Mouse (Mus musculus) ES-Bruce4 (cell line): ENCODE measurements at regions not wholly inside any gene's neighbourhood (a gene's known extent, or its start where the extent isn't known, plus 50 kb on each side); places are given as distances from the start of the nearest gene placed in this dataset.

ENCODE experiments used
- H3K27ac ChIP-seq: 2 replicates; pipeline ENCODE4 v1.5.1; 2012; ENCODE audit warnings: low read length, inconsistent platforms; ENCODE audit not compliant: insufficient read depth
- H3K27me3 ChIP-seq: 2 replicates; pipeline ENCODE4 v1.6.1; 2012; ENCODE audit warnings: mild to moderate bottlenecking, low read length, inconsistent platforms; ENCODE audit not compliant: control insufficient read depth, poor library complexity, insufficient read depth, severe bottlenecking
- H3K36me3 ChIP-seq: 2 replicates; pipeline ENCODE4 v1.6.1; 2012; ENCODE audit warnings: inconsistent platforms, mild to moderate bottlenecking, low read length, moderate library complexity; ENCODE audit not compliant: control insufficient read depth, poor library complexity, insufficient read depth, severe bottlenecking
- H3K4me1 ChIP-seq: one replicate; pipeline ENCODE4 v1.8.1; 2011; ENCODE audit warnings: low read length; ENCODE audit not compliant: control insufficient read depth, insufficient read depth
- H3K4me3 ChIP-seq: 2 replicates; pipeline ENCODE4 v1.5.1; 2011; ENCODE audit warnings: low read depth, mild to moderate bottlenecking, low read length
- H3K9ac ChIP-seq: 2 replicates; pipeline ENCODE4 v1.6.1; 2012; ENCODE audit warnings: low read depth, mild to moderate bottlenecking, inconsistent platforms; ENCODE audit not compliant: poor library complexity, severe bottlenecking
- H3K9me3 ChIP-seq: replicated peaks from 2 replicates; pipeline ENCODE4 v1.6.1; 2012; ENCODE audit warnings: mild to moderate bottlenecking, low read length, inconsistent platforms; ENCODE audit not compliant: control insufficient read depth, poor library complexity, insufficient read depth, severe bottlenecking
- CTCF ChIP-seq: IDR thresholded peaks from one replicate; pipeline ENCODE4 v1.8.1; 2011; ENCODE audit warnings: low read depth, low read length
- EP300 ChIP-seq: IDR thresholded peaks from 2 replicates; pipeline ENCODE4 v1.6.1; 2011; ENCODE audit warnings: low read depth, low read length; ENCODE audit not compliant: insufficient read depth
- POLR2A ChIP-seq: IDR thresholded peaks from one replicate; pipeline ENCODE4 v1.8.1; 2011; ENCODE audit warnings: low read length; ENCODE audit not compliant: insufficient read depth

GRCm38 (mm10) chr6:31995977-31996376, 54.1 kb upstream of the 1700012A03Rik start:
- no peaks in the 10 kb centered on the region for H3K27me3 ChIP-seq
- no peaks in the 10 kb centered on the region for H3K4me1 ChIP-seq
- no peaks in the 10 kb centered on the region for H3K9me3 ChIP-seq
- no peaks in the 10 kb centered on the region for H3K36me3 ChIP-seq
- no peak overlapping the region for H3K4me3 ChIP-seq
- H3K27ac ChIP-seq, result no peak overlapping the region
- no peak for TF ChIP-seq POLR2A
- H3K9ac ChIP-seq, result no peak overlapping the region

DNA sequence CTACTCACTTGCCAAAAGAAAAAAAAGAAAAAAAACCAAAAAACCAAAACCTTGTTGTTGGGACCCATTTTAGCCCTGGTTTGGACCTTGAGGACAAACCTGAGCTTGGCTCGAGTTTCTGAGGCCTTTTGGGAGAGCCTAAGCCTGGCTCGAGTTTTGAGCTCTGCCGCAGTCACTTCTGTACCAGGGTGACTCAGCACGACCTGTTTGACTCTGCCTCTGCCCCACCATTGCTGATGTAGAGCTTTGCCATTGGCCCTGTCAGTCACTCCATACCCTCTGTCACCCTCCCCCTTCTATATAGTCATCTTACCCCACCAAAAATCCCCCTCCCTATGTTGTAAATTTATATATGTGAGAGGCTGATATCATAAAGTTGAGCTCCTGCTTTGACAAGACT, 54.8 kb upstream of the 1700012A03Rik start:
- TF ChIP-seq CTCF, result no peak
- TF ChIP-seq EP300, result no peak
- no peak for TF ChIP-seq POLR2A
- Histone ChIP-seq H3K4me3 (no peak overlapping the region), H3K4me1 (no peaks in the 10 kb centered on the region), H3K27me3 (no peaks in the 10 kb centered on the region), H3K27ac (no peak overlapping the region), H3K9me3 (no peaks in the 10 kb centered on the region), H3K36me3 (no peaks in the 10 kb centered on the region), H3K9ac (no peak overlapping the region)

GRCm38 (mm10) chr6:31985698-31986097, 64.3 kb upstream of the 1700012A03Rik start:
- Histone ChIP-seq H3K9me3 (no peaks in the 10 kb centered on the region), H3K27me3 (no peaks in the 10 kb centered on the region), H3K4me1 (no peaks in the 10 kb centered on the region), H3K36me3 (no peaks in the 10 kb centered on the region), H3K9ac (no peak overlapping the region), H3K27ac (no peak overlapping the region), H3K4me3 (no peak overlapping the region)
- TF ChIP-seq EP300 (no peak), POLR2A (no peak), CTCF (no peak)

DNA sequence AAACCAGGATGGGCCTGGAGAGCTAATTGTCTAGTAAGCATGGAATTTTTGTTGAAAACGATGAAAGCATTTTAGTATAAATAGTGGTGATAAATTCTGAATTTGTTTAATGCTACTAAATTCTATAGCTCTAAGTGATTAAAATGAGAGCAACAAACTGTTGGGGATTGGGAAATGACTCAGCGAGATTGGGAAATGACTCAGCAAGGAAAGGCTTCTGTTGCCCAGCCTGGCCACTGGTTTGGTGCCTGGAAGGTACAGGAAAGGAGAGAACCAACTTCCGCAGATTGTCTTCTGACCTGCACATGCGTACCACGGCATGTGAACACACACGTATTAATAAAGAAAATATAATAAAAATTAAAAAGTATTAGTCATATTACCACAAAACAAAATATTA, 73.3 kb upstream of the 1700012A03Rik start:
- no peak overlapping the region for H3K4me3 ChIP-seq
- H3K27me3 ChIP-seq, result no peaks in the 10 kb centered on the region
- H3K36me3 ChIP-seq, result no peaks in the 10 kb centered on the region
- H3K4me1 ChIP-seq, result no peaks in the 10 kb centered on the region
- no peak overlapping the region for H3K27ac ChIP-seq
- peaks cover 3% of the 10 kb centered on the region; the same call in 1 of the 2 replicates for H3K9me3 ChIP-seq
- no peak for TF ChIP-seq CTCF
- no peak overlapping the region for H3K9ac ChIP-seq

- H3K9me3 ChIP-seq, result no peaks in the 10 kb centered on the region
- no peaks in the 10 kb centered on the region for H3K27me3 ChIP-seq
- no peak overlapping the region for H3K9ac ChIP-seq
- peaks cover 3% of the 10 kb centered on the region for H3K4me1 ChIP-seq
- no peaks in the 10 kb centered on the region for H3K36me3 ChIP-seq
- H3K4me3 ChIP-seq, result no peak overlapping the region
- no peak for TF ChIP-seq CTCF
- TF ChIP-seq POLR2A, result no peak
- TF ChIP-seq EP300, result peak; percentile 70; the same call in 1 of the 2 replicates
- peak overlapping the region; percentile 69 for H3K27ac ChIP-seq
Measured at GRCm38 (mm10) chr6:31948063-31948481, 102.0 kb upstream of the 1700012A03Rik start.

DNA sequence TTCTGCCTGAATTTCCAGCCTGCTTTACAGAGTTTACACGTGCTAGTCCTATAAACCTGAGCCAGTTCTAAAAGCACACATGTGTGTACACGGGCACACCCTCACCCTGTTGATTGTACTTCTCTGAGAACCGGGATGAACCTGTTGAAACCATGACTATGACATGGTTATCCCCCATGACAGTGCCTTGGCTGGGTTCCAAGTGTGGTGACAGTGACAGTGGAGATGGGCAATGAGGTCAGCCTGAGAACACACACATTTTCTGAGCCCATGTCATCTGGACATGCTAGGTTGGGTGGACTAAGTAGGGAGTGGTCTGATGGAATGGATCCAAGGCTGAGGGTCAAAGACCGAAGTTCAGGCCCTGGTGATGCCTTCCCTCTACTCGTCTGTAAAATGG, 103.5 kb upstream of the 1700012A03Rik start:
- Histone ChIP-seq H3K27me3 (no peaks in the 10 kb centered on the region), H3K4me1 (peaks cover 3% of the 10 kb centered on the region), H3K27ac (no peak overlapping the region), H3K36me3 (no peaks in the 10 kb centered on the region), H3K9me3 (no peaks in the 10 kb centered on the region), H3K9ac (no peak overlapping the region), H3K4me3 (no peak overlapping the region)
- TF ChIP-seq EP300 (no peak), CTCF (no peak)

DNA sequence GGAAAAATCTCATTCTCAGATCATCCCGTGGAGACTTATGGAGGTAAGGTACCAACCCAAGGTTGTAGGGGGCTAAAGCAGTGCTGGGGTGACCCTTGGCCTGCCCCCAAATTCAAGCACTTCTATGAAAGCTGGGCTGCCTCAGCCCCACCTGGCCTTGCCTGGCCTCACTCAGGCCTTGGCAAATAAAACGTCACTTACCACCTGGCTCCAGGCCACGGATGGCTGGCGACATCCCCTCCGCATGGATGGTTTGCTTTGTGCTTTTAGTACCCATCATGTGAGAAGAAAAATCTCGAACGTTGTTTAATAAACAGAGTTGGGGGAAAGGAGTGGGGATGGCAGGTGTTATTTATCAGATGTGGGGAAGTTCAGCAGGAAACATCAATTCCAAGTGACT, 104.7 kb upstream of the 1700012A03Rik start:
- Histone ChIP-seq H3K4me3 (no peak overlapping the region), H3K4me1 (peaks cover 3% of the 10 kb centered on the region), H3K36me3 (no peaks in the 10 kb centered on the region), H3K9me3 (no peaks in the 10 kb centered on the region), H3K27ac (no peak overlapping the region), H3K9ac (no peak overlapping the region), H3K27me3 (no peaks in the 10 kb centered on the region)
- TF ChIP-seq CTCF, result no peak
- TF ChIP-seq POLR2A, result no peak
- TF ChIP-seq EP300, result no peak
